Mouse (Mus musculus) kidney, embryonic 14.5 days (tissue): Measurements from ENCODE around the gene Meis2. TPM values are rescaled to one million over a fixed set of nuclear protein-coding genes. Genes with fewer than 3 reads are reported as not detected.
A peak's percentile ranks its signal among the peaks of the same experiment; 100 is the strongest.

ENCODE experiments used
- ATAC-seq: fragments of 200-750 bp; cut with Nextera tagmentation; 2 replicates; pipeline ENCODE4 v1.8.0; 2017; ENCODE audit warnings: moderate number of reproducible peaks, mild to moderate bottlenecking, moderate TSS enrichment, moderate library complexity; ENCODE audit not compliant: low FRiP score, low TSS enrichment
- H3K27ac ChIP-seq: fragments of 300-500 bp; sonication (generic); 2 replicates; pipeline ENCODE4 v1.5.1; 2014; ENCODE audit warnings: low read depth, mild to moderate bottlenecking, low read length, moderate library complexity, mixed read lengths
- H3K27me3 ChIP-seq: fragments of 300-500 bp; sonication (generic); 2 replicates; pipeline ENCODE4 v1.6.1; 2014; ENCODE audit warnings: mild to moderate bottlenecking, low read length; ENCODE audit not compliant: control insufficient read depth, insufficient read depth
- H3K36me3 ChIP-seq: fragments of 300-500 bp; sonication (generic); 2 replicates; pipeline ENCODE4 v1.6.1; 2014; ENCODE audit warnings: low read length, mixed read lengths; ENCODE audit not compliant: control insufficient read depth, insufficient read depth
- H3K4me1 ChIP-seq: fragments of 300-500 bp; sonication (generic); 2 replicates; pipeline ENCODE4 v1.6.1; 2014; ENCODE audit warnings: low read length, mixed read lengths; ENCODE audit not compliant: control insufficient read depth, insufficient read depth
- H3K4me2 ChIP-seq: fragments of 300-500 bp; sonication (generic); replicated peaks from 2 replicates; pipeline ENCODE4 v1.6.1; 2014; ENCODE audit warnings: low read depth, mild to moderate bottlenecking, low read length
- H3K4me3 ChIP-seq: fragments of 300-500 bp; sonication (generic); 2 replicates; pipeline ENCODE4 v1.5.1; 2014; ENCODE audit warnings: mild to moderate bottlenecking, low read length
- H3K9ac ChIP-seq: fragments of 300-500 bp; sonication (generic); 2 replicates; pipeline ENCODE4 v1.6.1; 2014; ENCODE audit warnings: low read depth, mild to moderate bottlenecking, low read length, moderate library complexity
- H3K9me3 ChIP-seq: fragments of 300-500 bp; sonication (generic); 2 replicates; pipeline ENCODE4 v1.6.1; 2016; ENCODE audit warnings: low read length; ENCODE audit not compliant: control insufficient read depth
- WGBS: fragments of 180-500 bp; shearing (Covaris S2); extraction: QIAGEN DNeasy Blood & Tissue Kit; methylation state at CpG from one replicate; pipeline ENCODE4 v1.1.7; 2014; 5-methylcytosine and 5-hydroxymethylcytosine counted together
- polyA plus RNA-seq: library from polyadenylated mRNA; unstranded; fragments of >200 nt; fragmentation: Nextera tagmentation; extraction: Ambion mirVana; gene quantifications from 2 replicates; pipeline ENCODE4 v1.2.1, GENCODE M21; 2014

Meis2 gene
- polyA plus RNA-seq, 1 experiment from 2014 or later = 112 TPM

GRCm38 (mm10) chr2:116047365-116047764 lies 18.3 kb downstream of the Meis2 start:
- H3K4me2 ChIP-seq = no peak overlapping the region
- WGBS = 15% methylated on average over 8 of the region's 8 CpGs
- H3K27ac ChIP-seq = peak overlapping the region; percentile 3; the same call in 1 of the 2 replicates
- peaks cover 14% of the 10 kb centered on the region; the same call in 1 of the 2 replicates for H3K4me1 ChIP-seq
- ATAC-seq = 0 out of 2 replicates have a peak, but pooled peaks have one; percentile 54
- no peaks in the 10 kb centered on the region for H3K27me3 ChIP-seq
- no peaks in the 10 kb centered on the region for H3K9me3 ChIP-seq
- H3K36me3 ChIP-seq = peaks cover 52% of the 10 kb centered on the region
- no peak overlapping the region for H3K4me3 ChIP-seq
- no peak overlapping the region for H3K9ac ChIP-seq

- Histone ChIP-seq H3K9me3 (no peaks in the 10 kb centered on the region), H3K9ac (no peak overlapping the region), H3K27me3 (no peaks in the 10 kb centered on the region), H3K4me2 (no peak overlapping the region), H3K4me3 (no peak overlapping the region), H3K36me3 (peaks cover 68% of the 10 kb centered on the region), H3K27ac (no peak overlapping the region), H3K4me1 (peaks cover 8% of the 10 kb centered on the region; the same call in 1 of the 2 replicates)
- WGBS = 51% methylated on average over 7 of the region's 7 CpGs
- ATAC-seq = no peak
These were observed 20.6 kb downstream of the Meis2 start for GRCm38 (mm10) chr2:116045048-116045447.

- Histone ChIP-seq H3K9me3 (no peaks in the 10 kb centered on the region), H3K4me3 (no peak overlapping the region), H3K36me3 (peaks cover 62% of the 10 kb centered on the region), H3K27me3 (no peaks in the 10 kb centered on the region), H3K27ac (no peak overlapping the region), H3K4me2 (no peak overlapping the region), H3K4me1 (peaks cover 5% of the 10 kb centered on the region; the same call in 1 of the 2 replicates), H3K9ac (no peak overlapping the region)
- WGBS = 74% methylated on average over 12 of the region's 12 CpGs
- no peak for ATAC-seq
These were observed 22.5 kb downstream of the Meis2 start for GRCm38 (mm10) chr2:116042934-116043698.

GRCm38 (mm10) chr2:116042447-116042846 lies 23.2 kb downstream of the Meis2 start:
- no peak for ATAC-seq
- WGBS = 57% methylated on average over 9 of the region's 9 CpGs
- H3K9ac ChIP-seq = no peak overlapping the region

GRCm38 (mm10) chr2:116041683-116042262 lies 23.9 kb downstream of the Meis2 start:
- WGBS = 82% methylated on average over 9 of the region's 9 CpGs
- H3K27ac ChIP-seq = no peak overlapping the region
- ATAC-seq = no peak

More at GRCm38 (mm10) chr2:116042447-116042846, 23.2 kb downstream of the Meis2 start:
- Histone ChIP-seq H3K4me3 (no peak overlapping the region), H3K4me1 (peaks cover 4% of the 10 kb centered on the region; the same call in 1 of the 2 replicates), H3K9me3 (no peaks in the 10 kb centered on the region), H3K4me2 (no peak overlapping the region), H3K36me3 (peaks cover 60% of the 10 kb centered on the region), H3K27ac (no peak overlapping the region), H3K27me3 (no peaks in the 10 kb centered on the region)

GRCm38 (mm10) chr2:116035345-116035744 lies 30.3 kb downstream of the Meis2 start:
- H3K4me2 ChIP-seq = no peak overlapping the region
- peaks cover 62% of the 10 kb centered on the region for H3K36me3 ChIP-seq
- no peaks in the 10 kb centered on the region for H3K27me3 ChIP-seq
- 95% methylated on average over 5 of the region's 5 CpGs for WGBS
- H3K9me3 ChIP-seq = no peaks in the 10 kb centered on the region
- H3K27ac ChIP-seq = no peak overlapping the region
- no peaks in the 10 kb centered on the region for H3K4me1 ChIP-seq
- H3K4me3 ChIP-seq = no peak overlapping the region
- no peak overlapping the region for H3K9ac ChIP-seq
- ATAC-seq = no peak

More at GRCm38 (mm10) chr2:116041683-116042262, 23.9 kb downstream of the Meis2 start:
- H3K4me1 ChIP-seq = no peaks in the 10 kb centered on the region; the same call in 1 of the 2 replicates
- H3K9ac ChIP-seq = no peak overlapping the region
- no peak overlapping the region for H3K4me3 ChIP-seq
- H3K36me3 ChIP-seq = peaks cover 61% of the 10 kb centered on the region
- no peaks in the 10 kb centered on the region for H3K27me3 ChIP-seq
- H3K9me3 ChIP-seq = no peaks in the 10 kb centered on the region
- no peak overlapping the region for H3K4me2 ChIP-seq

- ATAC-seq = no peak
These were observed 37.5 kb downstream of the Meis2 start for GRCm38 (mm10) chr2:116028127-116028526.

GRCm38 (mm10) chr2:116022876-116023275 lies 42.8 kb downstream of the Meis2 start:
- H3K27ac ChIP-seq = no peak overlapping the region
- 81% methylated on average over 5 of the region's 5 CpGs for WGBS

More at GRCm38 (mm10) chr2:116028127-116028526, 37.5 kb downstream of the Meis2 start:
- no peaks in the 10 kb centered on the region for H3K9me3 ChIP-seq
- no peak overlapping the region for H3K4me3 ChIP-seq
- H3K4me1 ChIP-seq = no peaks in the 10 kb centered on the region
- no peak overlapping the region for H3K27ac ChIP-seq
- H3K36me3 ChIP-seq = peaks cover 72% of the 10 kb centered on the region
- WGBS = 62% methylated on average over 3 of the region's 3 CpGs
- H3K4me2 ChIP-seq = no peak overlapping the region
- H3K27me3 ChIP-seq = no peaks in the 10 kb centered on the region
- H3K9ac ChIP-seq = no peak overlapping the region

GRCm38 (mm10) chr2:116021931-116022330 lies 43.7 kb downstream of the Meis2 start:
- no peak overlapping the region for H3K4me2 ChIP-seq
- peaks cover 43% of the 10 kb centered on the region for H3K4me1 ChIP-seq
- H3K27me3 ChIP-seq = no peaks in the 10 kb centered on the region
- no peak for ATAC-seq
- 51% methylated on average over 4 of the region's 4 CpGs for WGBS
- H3K27ac ChIP-seq = no peak overlapping the region
- no peak overlapping the region for H3K9ac ChIP-seq
- H3K4me3 ChIP-seq = no peak overlapping the region
- peaks cover 51% of the 10 kb centered on the region for H3K36me3 ChIP-seq
- no peaks in the 10 kb centered on the region for H3K9me3 ChIP-seq

More at GRCm38 (mm10) chr2:116022876-116023275, 42.8 kb downstream of the Meis2 start:
- Histone ChIP-seq H3K9me3 (no peaks in the 10 kb centered on the region), H3K4me2 (no peak overlapping the region), H3K4me1 (peaks cover 40% of the 10 kb centered on the region), H3K36me3 (peaks cover 51% of the 10 kb centered on the region), H3K4me3 (no peak overlapping the region), H3K9ac (no peak overlapping the region), H3K27me3 (no peaks in the 10 kb centered on the region)
- ATAC-seq = no peak
